In the genomic region with DNA sequence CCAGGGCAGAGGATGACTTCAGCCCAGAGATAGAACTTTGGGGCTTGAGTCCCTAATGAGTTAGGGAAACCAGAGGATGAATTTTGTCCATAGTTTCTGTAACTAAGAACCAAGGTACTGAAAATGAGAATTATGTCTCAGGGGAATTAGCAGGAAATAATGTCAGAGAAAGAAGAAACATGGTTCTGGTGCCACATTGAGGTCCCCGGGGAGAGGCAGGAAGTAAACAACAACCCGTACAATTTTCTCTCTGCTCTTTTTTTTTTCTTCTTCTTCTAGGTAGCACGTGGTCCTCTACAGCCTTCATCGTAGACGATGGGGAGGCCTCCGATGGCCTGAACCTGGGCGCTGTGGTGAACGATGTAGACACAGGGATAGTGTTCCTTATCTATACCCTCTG, we compare ENCODE assay signal across 9 mouse cellular contexts. TPM values are rescaled to one million over a fixed set of nuclear protein-coding genes. Genes with fewer than 3 reads are reported as not detected.
A peak's percentile ranks its signal among the peaks of the same experiment; 100 is the strongest.
DNase-seq lines count a peak whose midpoint lies in the region; ATAC-seq and TF ChIP-seq lines count a peak whose summit lies in the region.
"Had no signal": no experiment of that assay in that cellular context is flagged by ENCODE, and none has a peak within 500 bp of the region (broad histone marks: within the 10 kb centered on the region; RNA-seq: fewer than 3 reads in every experiment).

No protein-coding gene starts in this region.

- no peak for TF ChIP-seq POLR2A in kidney, adult 2 months (IDR thresholded peaks at IDR 0.05; ENCODE audit: low read depth, low read length)
- no peak for TF ChIP-seq POLR2A in MEL (IDR thresholded peaks at IDR 0.05; ENCODE audit: control insufficient read depth in 1 of 2, insufficient read depth in 1 of 2, low read depth in 1 of 2, low read length in 2 of 2, poor library complexity in 1 of 2)

- H3K4me1 ChIP-seq in kidney, adult 2 months (ENCODE audit: control insufficient read depth, insufficient read depth, low read length) = no peaks in the 10 kb centered on the region; the same call in 1 of the 2 replicates
- peaks cover 3 to 10% of the 10 kb centered on the region in 2 experiments; a peak in 3 of 4 replicates for H3K4me1 ChIP-seq in MEL (ENCODE audit: control insufficient read depth in 1 of 2, insufficient read depth in 2 of 2, low read length in 2 of 2)
- H3K4me1 ChIP-seq in hindbrain, embryonic 12.5 days = peaks cover 15% of the 10 kb centered on the region
- H3K4me1 ChIP-seq in midbrain, embryonic 13.5 days (replicated peaks) = peaks cover 13% of the 10 kb centered on the region

- peaks cover 6% of the 10 kb centered on the region; the same call in 1 of the 2 replicates for H3K36me3 ChIP-seq in kidney, adult 2 months (ENCODE audit: control insufficient read depth, insufficient read depth, low read length)
- peaks cover 0 to 6% of the 10 kb centered on the region in 2 experiments; a peak in 2 of 4 replicates for H3K36me3 ChIP-seq in MEL (ENCODE audit: control insufficient read depth in 1 of 2, insufficient read depth in 2 of 2, low read length in 2 of 2)
- peaks cover 13% of the 10 kb centered on the region; the same call in 1 of the 2 replicates for H3K36me3 ChIP-seq in hindbrain, embryonic 12.5 days
- peaks cover 18% of the 10 kb centered on the region for H3K36me3 ChIP-seq in midbrain, embryonic 13.5 days

- H3K79me2 ChIP-seq in MEL (ENCODE audit: control insufficient read depth, insufficient read depth, low read length, poor library complexity) = peaks cover 5% of the 10 kb centered on the region; the same call in 1 of the 2 replicates

- H3K9me3 ChIP-seq in MEL (replicated peaks; ENCODE audit: insufficient read depth, low read length) = no peaks in the 10 kb centered on the region
- H3K9me3 ChIP-seq in hindbrain, embryonic 12.5 days (replicated peaks) = no peaks in the 10 kb centered on the region
- H3K9me3 ChIP-seq in midbrain, embryonic 13.5 days = no peaks in the 10 kb centered on the region

- no peak for TF ChIP-seq EP300 in MEL (IDR thresholded peaks at IDR 0.05; ENCODE audit: low read depth in 1 of 2, low read length in 2 of 2)

- peak overlapping the region; percentile 78 for H3K27ac ChIP-seq in kidney, adult 2 months (ENCODE audit: insufficient read depth, low read depth, low read length)
- no peak overlapping the region for H3K27ac ChIP-seq in MEL (ENCODE audit: control insufficient read depth, low read depth, low read length)
- no peak overlapping the region for H3K27ac ChIP-seq in hindbrain, embryonic 12.5 days
- no peak overlapping the region for H3K27ac ChIP-seq in midbrain, embryonic 13.5 days

- no peak for TF ChIP-seq CTCF in kidney, adult 2 months (conservative IDR thresholded peaks at IDR 0.05; ENCODE audit: insufficient read depth, insufficient read length, low read depth, low read length)
- no peak for TF ChIP-seq CTCF in MEL (IDR thresholded peaks at IDR 0.05 in 2 of 3, conservative IDR thresholded peaks at IDR 0.05 in 1 of 3; ENCODE audit: control insufficient read depth in 1 of 3, insufficient read depth in 1 of 3, low read depth in 2 of 3, low read length in 3 of 3, poor library complexity in 1 of 3, severe bottlenecking in 1 of 3)

- H3K27me3 ChIP-seq in kidney, adult 2 months (replicated peaks; ENCODE audit: control insufficient read depth, insufficient read depth, low read length) = no peaks in the 10 kb centered on the region
- no peaks in the 10 kb centered on the region for H3K27me3 ChIP-seq in MEL (ENCODE audit: control insufficient read depth in 1 of 2, insufficient read depth in 2 of 2, low read length in 2 of 2)
- H3K27me3 ChIP-seq in hindbrain, embryonic 12.5 days = no peaks in the 10 kb centered on the region
- no peaks in the 10 kb centered on the region for H3K27me3 ChIP-seq in midbrain, embryonic 13.5 days

- no peak for DNase-seq in kidney, adult 2 months
- no peak for DNase-seq in kidney, adult 8-10 months
- no peak for DNase-seq in MEL (ENCODE audit: low read depth, low spot score)
- no peak for DNase-seq in embryo, embryonic 10.5 days (ENCODE audit: low spot score)
- DNase-seq in frontal cortex, postnatal 36 days (ENCODE audit: low spot score in 2 of 2) = no peak
- DNase-seq in right cerebral cortex, postnatal 14 days = no peak
- DNase-seq: layer of hippocampus, adult 9-11 months had no signal

- H3K9ac ChIP-seq in MEL (ENCODE audit: control insufficient read depth, low read depth, low read length, poor library complexity, severe bottlenecking) = peak overlapping the region; percentile 68
- peak overlapping the region; percentile 80 for H3K9ac ChIP-seq in hindbrain, embryonic 12.5 days
- peak overlapping the region; percentile 81 for H3K9ac ChIP-seq in midbrain, embryonic 13.5 days (replicated peaks)

- H3K4me3 ChIP-seq in kidney, adult 2 months (ENCODE audit: insufficient read depth, low read depth, low read length) = peak overlapping the region; percentile 67
- H3K4me3 ChIP-seq in MEL (ENCODE audit: control insufficient read depth in 1 of 2, insufficient read depth in 1 of 2, low read depth in 2 of 2, low read length in 2 of 2) = peak overlapping the region in 1 of 2 experiments; percentile 70; a peak in 2 of 4 replicates
- H3K4me3 ChIP-seq in hindbrain, embryonic 12.5 days = peak overlapping the region; percentile 65
- H3K4me3 ChIP-seq in midbrain, embryonic 13.5 days (replicated peaks) = peak overlapping the region; percentile 63

- no peak for TF ChIP-seq RAD21 in MEL (IDR thresholded peaks at IDR 0.05; ENCODE audit: low read depth, low read length)

- H3K4me2 ChIP-seq in hindbrain, embryonic 12.5 days (replicated peaks) = peak overlapping the region; percentile 98
- peak overlapping the region; percentile 94 for H3K4me2 ChIP-seq in midbrain, embryonic 13.5 days (replicated peaks)

- no peak for ATAC-seq in hindbrain, embryonic 12.5 days (ENCODE audit: low FRiP score)
- ATAC-seq in midbrain, embryonic 13.5 days = no peak

- WGBS in kidney, adult 2 months = 53% methylated on average over 8 of the region's 8 CpGs
- 92% methylated on average over 8 of the region's 8 CpGs for WGBS in hindbrain, embryonic 12.5 days
- 93% methylated on average over 8 of the region's 8 CpGs for WGBS in midbrain, embryonic 13.5 days

TF ChIP-seq in MEL, 35 proteins besides CTCF, POLR2A, EP300 and RAD21:
- TF ChIP-seq MAX (IDR thresholded peaks at IDR 0.05; ENCODE audit: low read length) (0 out of 2 replicates have a peak, but pooled peaks have one; percentile 10), E2F4 (IDR thresholded peaks at IDR 0.05; ENCODE audit: borderline replicate concordance, low read depth, low read length) (no peak), MXI1 (IDR thresholded peaks at IDR 0.05; ENCODE audit: low read depth, low read length) (0 out of 2 replicates have a peak, but pooled peaks have one; percentile 33), MAZ (IDR thresholded peaks at IDR 0.05; ENCODE audit: low read depth, low read length) (no peak)

RNA-seq across cellular contexts. Expression of a gene that starts 1.2 kb away (rescaled TPM):
- 448 and 498 TPM in 2 replicates for polyA plus RNA-seq in kidney, adult 2 months (2012; rRNA removed)
- 6.5 and 7.0 TPM in 2 replicates for total RNA-seq in MEL (2012; rRNA removed)
- 1 to 10 TPM in 1 of 2 experiments, not detected in 1; 7.9 TPM for polyA plus RNA-seq in MEL (2012; ENCODE audit: insufficient read depth in 1 of 2, insufficient read length in 2 of 2, low read depth in 1 of 2, low replicate concordance in 2 of 2, missing spikeins in 1 of 2)
- 25.2 and 28.2 TPM in 2 replicates for polyA plus RNA-seq in hindbrain, embryonic 12.5 days (2016; fragmentation: Nextera tagmentation; extraction: Ambion mirVana)
- polyA plus RNA-seq in midbrain, embryonic 13.5 days (2015; fragmentation: Nextera tagmentation; extraction: Ambion mirVana) = 25.5 and 25.9 TPM in 2 replicates

RNA-seq across cellular contexts. Expression of a gene that starts 18.0 kb away (rescaled TPM):
- polyA plus RNA-seq in kidney, adult 2 months (2012; rRNA removed) = 73.5 and 88.1 TPM in 2 replicates
- 0.12 TPM in 1 of 2 replicates, not detected in the other for total RNA-seq in MEL (2012; rRNA removed)
- under 1 TPM in 1 of 2 experiments, not detected in 1; 0.06 TPM for polyA plus RNA-seq in MEL (2012; ENCODE audit: insufficient read depth in 1 of 2, insufficient read length in 2 of 2, low read depth in 1 of 2, low replicate concordance in 2 of 2, missing spikeins in 1 of 2)
- polyA plus RNA-seq in hindbrain, embryonic 12.5 days (2016; fragmentation: Nextera tagmentation; extraction: Ambion mirVana) = 0.13 and 0.15 TPM in 2 replicates
- 0.09 TPM in 1 of 2 replicates, not detected in the other for polyA plus RNA-seq in midbrain, embryonic 13.5 days (2015; fragmentation: Nextera tagmentation; extraction: Ambion mirVana)

RNA-seq across cellular contexts. Expression of a gene that starts 26.8 kb away (rescaled TPM):
- polyA plus RNA-seq in kidney, adult 2 months (2012; rRNA removed) = 38.8 and 56.5 TPM in 2 replicates
- total RNA-seq in MEL (2012; rRNA removed) = 0.04 TPM in 1 of 2 replicates, not detected in the other
- polyA plus RNA-seq in MEL (2012; ENCODE audit: insufficient read depth in 1 of 2, insufficient read length in 2 of 2, low read depth in 1 of 2, low replicate concordance in 2 of 2, missing spikeins in 1 of 2) = not detected
- 0.08 and 0.25 TPM in 2 replicates for polyA plus RNA-seq in hindbrain, embryonic 12.5 days (2016; fragmentation: Nextera tagmentation; extraction: Ambion mirVana)
- 0.10 and 0.11 TPM in 2 replicates for polyA plus RNA-seq in midbrain, embryonic 13.5 days (2015; fragmentation: Nextera tagmentation; extraction: Ambion mirVana)

RNA-seq across cellular contexts. Expression of a gene that starts 34.0 kb away (rescaled TPM):
- polyA plus RNA-seq in kidney, adult 2 months (2012; rRNA removed) = 134 and 169 TPM in 2 replicates
- 66.6 and 67.4 TPM in 2 replicates for total RNA-seq in MEL (2012; rRNA removed)
- 100 to 1,000 TPM in 1 of 2 experiments, not detected in 1; 113 TPM for polyA plus RNA-seq in MEL (2012; ENCODE audit: insufficient read depth in 1 of 2, insufficient read length in 2 of 2, low read depth in 1 of 2, low replicate concordance in 2 of 2, missing spikeins in 1 of 2)
- 110 and 113 TPM in 2 replicates for polyA plus RNA-seq in hindbrain, embryonic 12.5 days (2016; fragmentation: Nextera tagmentation; extraction: Ambion mirVana)
- polyA plus RNA-seq in midbrain, embryonic 13.5 days (2015; fragmentation: Nextera tagmentation; extraction: Ambion mirVana) = 105 and 114 TPM in 2 replicates

RNA-seq across cellular contexts. Expression of a gene that starts 34.2 kb away (rescaled TPM):
- 62.9 and 73.4 TPM in 2 replicates for polyA plus RNA-seq in kidney, adult 2 months (2012; rRNA removed)
- total RNA-seq in MEL (2012; rRNA removed) = 1.6 and 2.2 TPM in 2 replicates
- 1 to 10 TPM in 1 of 2 experiments, not detected in 1; 9.4 TPM for polyA plus RNA-seq in MEL (2012; ENCODE audit: insufficient read depth in 1 of 2, insufficient read length in 2 of 2, low read depth in 1 of 2, low replicate concordance in 2 of 2, missing spikeins in 1 of 2)
- polyA plus RNA-seq in hindbrain, embryonic 12.5 days (2016; fragmentation: Nextera tagmentation; extraction: Ambion mirVana) = 1.4 and 2.6 TPM in 2 replicates
- 1.2 and 2.1 TPM in 2 replicates for polyA plus RNA-seq in midbrain, embryonic 13.5 days (2015; fragmentation: Nextera tagmentation; extraction: Ambion mirVana)

Comparison
In these comparisons a context has a peak if more than half of its experiments do, and no peak if none do; other contexts are left out.
1. RNA of a gene that starts 1.2 kb away (polyA plus RNA-seq): 448 to 498 TPM in kidney, adult 2 months; 25.5 to 25.9 TPM in midbrain, embryonic 13.5 days, 25.2 to 28.2 TPM in hindbrain, embryonic 12.5 days and 7.9 TPM in MEL; every median in the first group is over 10 times any median in the second.
2. RNA of a gene that starts 18.0 kb away (polyA plus RNA-seq): 73.5 to 88.1 TPM in kidney, adult 2 months; 0.13 to 0.15 TPM in hindbrain, embryonic 12.5 days, 0.06 TPM in MEL and 0.09 TPM in midbrain, embryonic 13.5 days; every median in the first group is over 10 times any median in the second.
3. RNA of a gene that starts 26.8 kb away (polyA plus RNA-seq): 38.8 to 56.5 TPM in kidney, adult 2 months; 0.08 to 0.25 TPM in hindbrain, embryonic 12.5 days, 0.10 to 0.11 TPM in midbrain, embryonic 13.5 days and not detected in MEL; every median in the first group is over 10 times any median in the second.
4. Peak in every context shown above with its lines, with median percentiles within 50 percentile points of each other: H3K9ac ChIP-seq.